Mouse (Mus musculus) testis, adult 2 months (tissue): ENCODE results near the gene Ercc8. TPM values are rescaled to one million over a fixed set of nuclear protein-coding genes. Genes with fewer than 3 reads are reported as not detected.

ENCODE experiments used
- H3K27ac ChIP-seq: fragments of 200-500 bp; 2 replicates; pipeline ENCODE4 v1.5.1; 2012; ENCODE audit warnings: low read depth, low read length; ENCODE audit not compliant: control insufficient read depth, insufficient read depth
- H3K27me3 ChIP-seq: fragments of 200-500 bp; 2 replicates; pipeline ENCODE4 v1.6.1; 2012; ENCODE audit warnings: mild to moderate bottlenecking, low read length, moderate library complexity; ENCODE audit not compliant: control insufficient read depth, insufficient read depth
- H3K36me3 ChIP-seq: fragments of 200-500 bp; 2 replicates; pipeline ENCODE4 v1.6.1; 2012; ENCODE audit warnings: mild to moderate bottlenecking, low read length; ENCODE audit not compliant: control insufficient read depth, insufficient read depth
- H3K4me1 ChIP-seq: fragments of 200-500 bp; 2 replicates; pipeline ENCODE4 v1.6.1; 2012; ENCODE audit warnings: low read length; ENCODE audit not compliant: control insufficient read depth, insufficient read depth
- H3K4me3 ChIP-seq: fragments of 200-500 bp; 2 replicates; pipeline ENCODE4 v1.5.1; 2012; ENCODE audit warnings: low read depth, mild to moderate bottlenecking, low read length, moderate library complexity, mixed read lengths; ENCODE audit not compliant: control insufficient read depth
- CTCF ChIP-seq: fragments of 200-500 bp; IDR thresholded peaks from 2 replicates; pipeline ENCODE4 v1.5.1; 2012; ENCODE audit warnings: low read depth, mild to moderate bottlenecking, inconsistent platforms, low read length, moderate library complexity; ENCODE audit not compliant: control insufficient read depth, insufficient read depth, insufficient replicate concordance
- POLR2A ChIP-seq: fragments of 200-500 bp; IDR thresholded peaks from 2 replicates; pipeline ENCODE4 v1.6.1; 2012; ENCODE audit warnings: low read depth, mild to moderate bottlenecking, inconsistent platforms, low read length, moderate library complexity; ENCODE audit not compliant: control insufficient read depth
- polyA plus RNA-seq: library from polyadenylated mRNA; depleted of rRNA; stranded (reverse); fragments of >200 nt; gene quantifications from 2 replicates; pipeline ENCODE4 v1.2.3, GENCODE M21; 2012

Ercc8 gene
- polyA plus RNA-seq, 1 experiment: 30.1 TPM

DNA sequence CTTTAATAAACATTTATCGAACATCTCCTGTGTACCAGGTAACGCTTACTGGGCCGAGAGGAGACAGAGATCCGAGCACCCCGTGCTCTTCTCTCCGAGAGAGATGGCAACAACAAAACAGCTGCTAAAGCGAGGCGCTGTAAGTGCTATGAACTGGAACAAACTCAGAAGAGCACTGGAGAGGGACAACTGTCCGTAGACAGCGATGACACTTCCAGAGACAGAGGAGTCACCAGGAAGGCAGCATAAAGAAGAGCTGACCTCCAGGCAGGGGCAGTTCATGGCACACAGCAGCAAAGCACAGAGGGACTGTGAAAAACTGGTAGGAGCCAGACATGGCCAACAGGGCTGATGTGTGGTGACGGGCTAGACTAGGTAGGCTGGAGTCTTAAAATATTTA lies 34.4 kb upstream of the Ercc8 start:
- no peaks in the 10 kb centered on the region for H3K36me3 ChIP-seq
- no peaks in the 10 kb centered on the region for H3K4me1 ChIP-seq
- no peak overlapping the region for H3K4me3 ChIP-seq
- H3K27me3 ChIP-seq: no peaks in the 10 kb centered on the region
- TF ChIP-seq CTCF: no peak
- no peak for TF ChIP-seq POLR2A
- H3K27ac ChIP-seq: no peak overlapping the region

DNA sequence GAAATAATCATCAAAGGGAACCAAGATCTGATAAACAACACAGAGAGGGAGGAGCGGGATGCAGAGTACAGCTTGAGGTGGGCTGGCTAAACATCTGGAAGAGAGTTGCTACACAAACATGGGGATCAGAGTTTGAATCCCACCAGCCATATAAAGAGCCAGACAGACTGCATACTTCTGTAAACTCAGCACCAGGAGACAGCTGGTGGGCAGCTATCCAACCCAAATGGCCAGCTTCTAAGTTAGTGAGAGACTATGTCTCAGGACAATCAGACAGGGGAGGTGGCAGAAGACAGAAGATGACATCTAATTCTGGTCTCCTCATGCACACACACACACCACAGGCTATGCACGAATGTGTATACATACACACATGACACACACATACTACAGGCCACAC lies 32.3 kb upstream of the Ercc8 start:
- Histone ChIP-seq H3K36me3 (no peaks in the 10 kb centered on the region), H3K27ac (no peak overlapping the region), H3K4me1 (no peaks in the 10 kb centered on the region), H3K27me3 (no peaks in the 10 kb centered on the region), H3K4me3 (no peak overlapping the region)
- TF ChIP-seq POLR2A (no peak), CTCF (no peak)

DNA sequence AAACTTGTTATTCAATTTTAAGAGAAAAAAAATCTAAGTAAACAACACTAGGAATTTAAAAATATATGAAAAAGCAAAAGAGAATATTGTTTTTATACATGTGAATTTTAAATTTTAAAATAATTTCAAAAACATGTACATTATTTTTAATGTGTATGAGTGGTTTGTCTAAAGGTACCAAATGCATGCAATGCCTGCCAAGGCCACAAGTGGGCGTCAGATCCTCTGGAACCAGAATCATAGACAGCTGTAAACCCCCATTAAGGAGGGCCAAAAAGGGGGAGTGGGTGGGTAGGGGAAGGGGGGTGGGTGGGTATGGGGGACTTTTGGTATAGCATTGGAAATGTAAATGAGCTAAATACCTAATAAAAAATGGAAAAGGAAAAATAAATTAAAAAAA lies 31.4 kb upstream of the Ercc8 start:
- no peak for TF ChIP-seq POLR2A
- TF ChIP-seq CTCF: no peak
- no peak overlapping the region for H3K27ac ChIP-seq
- H3K4me3 ChIP-seq: no peak overlapping the region
- H3K4me1 ChIP-seq: no peaks in the 10 kb centered on the region
- no peaks in the 10 kb centered on the region for H3K36me3 ChIP-seq
- no peaks in the 10 kb centered on the region for H3K27me3 ChIP-seq

GRCm38 (mm10) chr13:108127883-108128282 lies 30.6 kb upstream of the Ercc8 start:
- H3K36me3 ChIP-seq: no peaks in the 10 kb centered on the region
- no peak overlapping the region for H3K4me3 ChIP-seq
- no peaks in the 10 kb centered on the region for H3K27me3 ChIP-seq
- TF ChIP-seq POLR2A (no peak), CTCF (no peak)
- no peaks in the 10 kb centered on the region for H3K4me1 ChIP-seq
- no peak overlapping the region for H3K27ac ChIP-seq

GRCm38 (mm10) chr13:108129070-108129469 lies 29.5 kb upstream of the Ercc8 start:
- Histone ChIP-seq H3K4me3 (no peak overlapping the region), H3K4me1 (no peaks in the 10 kb centered on the region), H3K27ac (no peak overlapping the region), H3K36me3 (no peaks in the 10 kb centered on the region), H3K27me3 (no peaks in the 10 kb centered on the region)
- TF ChIP-seq CTCF (no peak), POLR2A (no peak)

DNA sequence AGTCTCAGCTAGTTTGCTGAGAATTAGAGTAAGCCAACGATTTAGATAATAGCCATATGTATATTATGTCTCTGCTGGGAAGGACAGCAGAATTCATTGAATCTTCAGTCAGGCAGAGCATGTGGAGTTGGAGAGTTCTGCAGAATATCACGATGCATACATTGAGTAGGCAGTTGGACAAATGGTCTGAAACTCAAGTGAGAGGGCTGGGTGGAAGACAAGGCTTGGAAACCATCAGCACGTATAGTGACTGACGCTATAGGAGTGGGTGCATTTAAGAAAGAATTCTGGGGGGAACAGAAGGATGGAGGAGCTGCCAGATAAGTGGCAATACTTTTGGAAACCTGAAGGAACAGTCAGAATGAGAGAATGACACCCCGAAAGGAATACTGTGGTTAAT lies 27.8 kb upstream of the Ercc8 start:
- Histone ChIP-seq H3K27ac (no peak overlapping the region), H3K36me3 (no peaks in the 10 kb centered on the region), H3K4me1 (no peaks in the 10 kb centered on the region), H3K27me3 (no peaks in the 10 kb centered on the region), H3K4me3 (no peak overlapping the region)
- TF ChIP-seq CTCF (no peak), POLR2A (no peak)

DNA sequence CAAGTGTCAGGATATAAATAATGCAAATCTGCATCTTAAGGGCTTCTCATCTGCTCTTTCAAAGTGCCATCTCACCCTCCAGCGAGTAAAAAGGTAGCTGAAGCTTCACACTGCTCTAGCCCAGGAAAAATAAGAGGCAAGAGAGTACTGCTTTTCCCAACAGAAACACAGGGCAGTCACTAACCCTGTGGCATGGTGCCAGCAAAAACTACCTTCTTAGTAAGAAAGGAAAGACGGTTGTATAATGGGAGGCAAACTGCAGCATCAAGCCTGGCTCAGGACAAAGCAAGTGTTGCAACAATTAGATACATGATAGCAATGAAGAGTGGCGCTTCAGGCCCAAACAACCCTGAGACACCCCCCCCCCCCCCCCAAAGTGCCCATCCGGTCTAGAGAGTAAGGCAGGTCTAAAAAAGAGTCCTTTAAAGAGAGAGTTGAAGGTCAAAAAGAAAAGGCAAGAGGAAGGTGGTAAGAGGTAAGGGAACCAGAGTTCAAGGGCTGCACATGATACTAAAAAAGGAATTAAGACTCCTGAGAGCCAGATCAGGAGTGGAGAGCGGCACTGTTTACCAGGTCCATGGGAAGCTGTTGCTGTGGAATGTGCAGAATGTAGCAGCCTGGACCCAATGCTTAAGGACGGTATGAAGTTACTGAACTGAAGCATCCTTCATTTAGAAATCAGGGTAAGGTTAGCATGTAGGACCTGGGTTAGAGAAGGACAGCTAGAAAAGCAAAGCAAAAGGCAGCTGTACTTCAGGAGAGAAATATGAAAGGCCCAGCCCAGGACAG lies 26.3 kb upstream of the Ercc8 start:
- Histone ChIP-seq H3K4me1 (no peaks in the 10 kb centered on the region), H3K27ac (no peak overlapping the region), H3K4me3 (no peak overlapping the region), H3K27me3 (no peaks in the 10 kb centered on the region), H3K36me3 (no peaks in the 10 kb centered on the region)
- TF ChIP-seq POLR2A (no peak), CTCF (no peak)
